Mouse (Mus musculus): Measurements from ENCODE around the gene Cwc25.

DNA sequence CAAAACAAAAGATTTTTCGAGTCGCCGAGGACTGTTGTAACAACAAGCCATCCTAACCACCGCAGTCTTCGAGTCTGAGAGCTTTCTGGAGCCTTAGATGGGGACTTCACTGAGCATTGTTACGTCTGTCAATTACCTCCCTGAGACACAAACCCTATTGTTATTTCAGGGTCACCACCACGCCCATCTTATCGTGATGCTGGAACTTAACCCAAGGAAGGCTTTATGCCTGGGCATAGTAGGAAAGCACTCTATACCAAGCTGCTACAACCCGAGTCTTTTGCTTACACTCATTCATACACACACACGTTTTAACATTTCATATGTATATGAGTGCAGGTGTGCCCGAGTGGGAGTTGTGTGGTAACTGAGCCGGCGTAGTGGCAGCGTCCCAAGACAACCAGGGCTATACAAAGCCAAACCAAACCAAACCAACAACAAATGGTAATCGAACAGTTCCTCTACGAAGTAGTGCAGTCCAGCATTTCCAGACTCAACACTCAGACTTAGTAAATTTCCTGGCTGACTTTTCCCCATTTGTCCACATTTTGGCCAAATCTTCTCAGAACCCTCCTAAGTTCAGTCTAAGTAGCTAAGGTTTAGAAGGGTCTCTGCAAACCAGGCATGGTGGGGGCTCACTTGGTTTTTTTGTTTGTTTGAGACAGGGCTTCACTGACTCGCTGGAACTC is 9.6 kb upstream of the Cwc25 start, which contains the start of gene 1700001P01Rik:
- TF ChIP-seq CTCF (IDR thresholded peaks at IDR 0.05; ENCODE audit: control insufficient read depth, insufficient read depth, insufficient read length) (no peak), MAX (IDR thresholded peaks at IDR 0.05) (no peak), MYOG (IDR thresholded peaks at IDR 0.05; ENCODE audit: control insufficient read depth, extremely low read depth, insufficient read length) (no peak), CEBPB (IDR thresholded peaks at IDR 0.05; ENCODE audit: low read depth) (no peak), USF1 (IDR thresholded peaks at IDR 0.05; ENCODE audit: low read depth) (no peak)

Measured in C2C12 (cell line).